Mouse (Mus musculus) hindbrain, embryonic 16.5 days (tissue): ENCODE measurements at regions not wholly inside any gene's neighbourhood (a gene's known extent, or its start where the extent isn't known, plus 50 kb on each side); places are given as distances from the start of the nearest gene placed in this dataset.

Experiments
- ATAC-seq: fragments of 200-750 bp; cut with Nextera tagmentation; 2 replicates; pipeline ENCODE4 v1.8.0; 2017; ENCODE audit warnings: moderate TSS enrichment, moderate library complexity
- H3K27ac ChIP-seq: fragments of 300-500 bp; sonication (generic); 2 replicates; pipeline ENCODE4 v1.5.1; 2014; ENCODE audit warnings: low read depth, mild to moderate bottlenecking, control low read depth, low read length, moderate library complexity
- H3K27me3 ChIP-seq: fragments of 300-500 bp; sonication (generic); replicated peaks from 2 replicates; pipeline ENCODE4 v1.6.1; 2014; ENCODE audit warnings: low read length; ENCODE audit not compliant: control insufficient read depth, insufficient read depth
- H3K36me3 ChIP-seq: fragments of 300-500 bp; sonication (generic); 2 replicates; pipeline ENCODE4 v1.6.1; 2014; ENCODE audit warnings: mild to moderate bottlenecking, low read length, moderate library complexity, mixed read lengths; ENCODE audit not compliant: control insufficient read depth, insufficient read depth
- H3K4me1 ChIP-seq: fragments of 300-500 bp; sonication (generic); 2 replicates; pipeline ENCODE4 v1.6.1; 2014; ENCODE audit warnings: low read depth, low read length; ENCODE audit not compliant: control insufficient read depth, insufficient read depth
- H3K4me2 ChIP-seq: fragments of 300-500 bp; sonication (generic); 2 replicates; pipeline ENCODE4 v1.6.1; 2014; ENCODE audit warnings: mild to moderate bottlenecking, low read length, control low read depth, moderate library complexity
- H3K4me3 ChIP-seq: fragments of 300-500 bp; sonication (generic); 2 replicates; pipeline ENCODE4 v1.5.1; 2014; ENCODE audit warnings: mild to moderate bottlenecking, low read length, control low read depth, moderate library complexity
- H3K9ac ChIP-seq: fragments of 300-500 bp; sonication (generic); 2 replicates; pipeline ENCODE4 v1.6.1; 2014; ENCODE audit warnings: low read depth, mild to moderate bottlenecking, control low read depth, low read length, moderate library complexity
- H3K9me3 ChIP-seq: fragments of 300-500 bp; sonication (generic); 2 replicates; pipeline ENCODE4 v1.6.1; 2014; ENCODE audit warnings: mild to moderate bottlenecking, low read length, moderate library complexity; ENCODE audit not compliant: control insufficient read depth
- WGBS: fragments of 180-500 bp; shearing (Covaris S2); extraction: QIAGEN DNeasy Blood & Tissue Kit; methylation state at CpG from one replicate; pipeline ENCODE4 v1.1.7; 2014; 5-methylcytosine and 5-hydroxymethylcytosine counted together

DNA sequence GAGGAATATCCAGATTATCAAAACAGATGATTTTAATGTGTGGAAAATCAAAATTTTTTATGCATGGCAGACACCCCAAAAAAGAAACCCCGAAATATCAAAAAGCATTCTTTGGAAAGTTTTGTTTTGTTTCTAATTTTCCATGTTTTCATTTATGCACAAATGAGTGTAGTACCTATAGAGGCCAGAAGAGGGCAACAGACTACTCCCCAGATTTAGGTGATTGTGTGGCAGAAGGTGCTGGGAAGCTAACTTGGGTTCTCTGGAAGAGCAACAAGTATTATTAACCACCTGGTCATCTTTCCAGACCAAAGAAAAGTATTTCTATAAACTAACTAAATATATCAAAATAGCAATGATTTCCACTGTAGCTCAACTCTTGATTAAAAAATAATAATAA, 137.2 kb downstream of the Cdc5l start:
- H3K36me3 ChIP-seq, result no peaks in the 10 kb centered on the region
- no peak for ATAC-seq
- H3K9ac ChIP-seq, result no peak overlapping the region
- no peak overlapping the region for H3K27ac ChIP-seq
- no peaks in the 10 kb centered on the region for H3K4me1 ChIP-seq
- no peaks in the 10 kb centered on the region for H3K27me3 ChIP-seq
- no peak overlapping the region for H3K4me3 ChIP-seq
- 86% methylated on average over 1 of the region's 1 CpGs for WGBS
- no peaks in the 10 kb centered on the region for H3K9me3 ChIP-seq
- H3K4me2 ChIP-seq, result no peak overlapping the region

DNA sequence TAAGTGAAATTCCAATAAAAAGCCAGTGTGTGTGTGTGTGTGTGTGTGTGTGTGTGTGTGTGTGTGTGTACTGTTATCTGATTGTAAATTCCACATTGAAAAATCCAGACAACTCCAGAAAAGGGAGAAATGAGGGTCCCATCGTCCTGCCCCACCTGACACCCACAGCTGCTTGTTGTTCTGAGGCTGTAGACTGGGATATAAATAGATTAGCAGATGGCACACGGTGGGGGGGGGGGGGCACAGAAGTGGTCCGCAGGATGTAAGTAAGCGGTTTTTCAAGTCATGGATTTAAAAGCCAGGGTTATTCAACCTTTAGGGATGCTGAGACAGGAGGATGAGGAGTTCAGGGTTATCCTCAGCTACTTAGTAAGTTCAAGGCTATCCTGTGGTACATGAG, 138.7 kb downstream of the Cdc5l start:
- no peak overlapping the region for H3K9ac ChIP-seq
- no peaks in the 10 kb centered on the region for H3K27me3 ChIP-seq
- no peak for ATAC-seq
- H3K9me3 ChIP-seq, result no peaks in the 10 kb centered on the region
- 60% methylated on average over 4 of the region's 4 CpGs for WGBS
- H3K4me2 ChIP-seq, result no peak overlapping the region
- no peak overlapping the region for H3K27ac ChIP-seq
- no peaks in the 10 kb centered on the region for H3K4me1 ChIP-seq
- H3K36me3 ChIP-seq, result no peaks in the 10 kb centered on the region
- no peak overlapping the region for H3K4me3 ChIP-seq

GRCm38 (mm10) chr17:45294256-45294865, 139.2 kb downstream of the Cdc5l start:
- Histone ChIP-seq H3K27ac (no peak overlapping the region), H3K9me3 (no peaks in the 10 kb centered on the region), H3K27me3 (no peaks in the 10 kb centered on the region), H3K36me3 (no peaks in the 10 kb centered on the region), H3K4me3 (no peak overlapping the region), H3K4me1 (no peaks in the 10 kb centered on the region), H3K9ac (no peak overlapping the region), H3K4me2 (no peak overlapping the region)
- 90% methylated on average over 11 of the region's 11 CpGs for WGBS
- ATAC-seq, result no peak

GRCm38 (mm10) chr17:45292883-45293282, 140.7 kb downstream of the Cdc5l start:
- 85% methylated on average over 7 of the region's 7 CpGs for WGBS
- no peak for ATAC-seq
- Histone ChIP-seq H3K4me3 (no peak overlapping the region), H3K36me3 (no peaks in the 10 kb centered on the region), H3K27ac (no peak overlapping the region), H3K9ac (no peak overlapping the region), H3K27me3 (no peaks in the 10 kb centered on the region), H3K4me2 (no peak overlapping the region), H3K9me3 (no peaks in the 10 kb centered on the region), H3K4me1 (no peaks in the 10 kb centered on the region)

GRCm38 (mm10) chr17:45291052-45291451, 142.5 kb downstream of the Cdc5l start:
- no peak overlapping the region for H3K4me2 ChIP-seq
- no peak overlapping the region for H3K4me3 ChIP-seq
- H3K9ac ChIP-seq, result no peak overlapping the region
- no peaks in the 10 kb centered on the region for H3K4me1 ChIP-seq
- H3K9me3 ChIP-seq, result no peaks in the 10 kb centered on the region
- H3K27me3 ChIP-seq, result no peaks in the 10 kb centered on the region
- ATAC-seq, result no peak
- WGBS, result 60% methylated on average over 5 of the region's 5 CpGs
- H3K27ac ChIP-seq, result no peak overlapping the region
- H3K36me3 ChIP-seq, result no peaks in the 10 kb centered on the region

GRCm38 (mm10) chr17:45285621-45286189, 147.8 kb downstream of the Cdc5l start:
- Histone ChIP-seq H3K27me3 (no peaks in the 10 kb centered on the region), H3K4me3 (no peak overlapping the region), H3K36me3 (no peaks in the 10 kb centered on the region), H3K27ac (no peak overlapping the region), H3K9me3 (no peaks in the 10 kb centered on the region), H3K4me1 (no peaks in the 10 kb centered on the region), H3K9ac (no peak overlapping the region), H3K4me2 (no peak overlapping the region)
- 96% methylated on average over 3 of the region's 3 CpGs for WGBS
- no peak for ATAC-seq

- Histone ChIP-seq H3K4me2 (no peak overlapping the region), H3K27me3 (no peaks in the 10 kb centered on the region), H3K4me1 (no peaks in the 10 kb centered on the region), H3K36me3 (no peaks in the 10 kb centered on the region), H3K4me3 (no peak overlapping the region), H3K9ac (no peak overlapping the region), H3K9me3 (no peaks in the 10 kb centered on the region), H3K27ac (no peak overlapping the region)
- WGBS, result 89% methylated on average over 1 of the region's 1 CpGs
- ATAC-seq, result no peak
These were observed 152.0 kb downstream of the Cdc5l start for GRCm38 (mm10) chr17:45281554-45281953.

DNA sequence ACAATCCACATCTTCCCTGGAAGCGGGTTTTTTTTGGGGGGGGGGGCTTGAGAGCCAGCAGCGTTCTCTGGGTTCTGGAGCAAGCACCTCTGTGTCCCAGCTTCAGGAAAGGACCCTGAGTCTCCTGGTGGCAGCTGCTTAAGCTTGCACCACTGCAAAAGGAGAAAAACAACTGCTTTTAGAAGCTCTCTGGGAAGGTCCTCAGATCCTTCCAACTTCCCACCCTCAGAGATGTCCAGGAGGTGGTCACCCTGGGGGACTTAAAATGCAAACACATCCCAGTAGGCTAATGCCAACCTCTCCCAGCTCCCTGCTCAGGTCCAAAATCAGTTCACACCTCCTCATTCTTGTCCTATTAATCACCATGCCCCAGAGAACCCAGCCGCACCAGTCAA, 153.7 kb downstream of the Cdc5l start:
- Histone ChIP-seq H3K4me3 (no peak overlapping the region), H3K9me3 (no peaks in the 10 kb centered on the region), H3K36me3 (no peaks in the 10 kb centered on the region), H3K4me1 (no peaks in the 10 kb centered on the region), H3K4me2 (no peak overlapping the region), H3K27me3 (no peaks in the 10 kb centered on the region), H3K9ac (no peak overlapping the region), H3K27ac (no peak overlapping the region)
- ATAC-seq, result no peak
- WGBS, result 40% methylated on average over 3 of the region's 3 CpGs

DNA sequence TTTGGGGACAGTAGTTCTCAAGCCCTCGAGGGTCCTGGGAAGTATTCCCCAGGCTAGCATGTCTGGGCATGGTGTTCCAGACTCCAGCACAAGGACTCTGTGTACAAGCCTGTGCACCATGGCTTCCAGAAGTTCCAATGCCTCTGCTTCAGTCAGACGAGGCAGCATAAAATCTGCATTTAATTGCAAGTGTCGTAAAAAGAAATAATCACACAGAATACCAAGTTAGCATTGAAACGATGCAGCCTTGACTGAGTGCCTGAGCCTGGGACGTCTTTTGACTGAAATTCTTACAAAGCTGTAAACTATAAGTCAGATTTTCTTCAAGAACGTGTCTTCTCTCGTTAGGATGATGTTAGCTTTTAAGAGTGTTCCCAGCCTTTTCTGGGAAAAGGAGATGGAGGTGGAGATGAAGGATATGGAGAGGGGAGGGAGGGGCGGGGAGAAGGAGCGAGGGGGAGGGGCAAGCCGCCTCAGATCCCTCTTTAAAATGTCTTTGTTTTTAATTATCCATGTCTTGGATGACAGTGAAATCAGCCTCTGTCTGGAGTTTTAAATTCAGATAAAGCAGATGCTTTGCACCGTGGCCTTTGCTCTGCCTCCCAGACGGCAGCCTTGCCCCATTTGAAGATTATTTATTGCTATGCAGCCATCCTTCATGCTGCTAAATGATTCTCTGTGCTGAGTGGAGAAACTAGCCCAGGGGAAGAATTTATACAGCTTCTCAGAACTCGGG, 154.3 kb downstream of the Cdc5l start:
- H3K27me3 ChIP-seq, result no peaks in the 10 kb centered on the region
- H3K27ac ChIP-seq, result no peak overlapping the region
- H3K9me3 ChIP-seq, result no peaks in the 10 kb centered on the region
- H3K36me3 ChIP-seq, result no peaks in the 10 kb centered on the region
- ATAC-seq, result 0 out of 2 replicates have a peak, but pooled peaks have one; percentile 37
- no peak overlapping the region for H3K4me2 ChIP-seq
- no peak overlapping the region for H3K4me3 ChIP-seq
- 33% methylated on average over 13 of the region's 13 CpGs for WGBS
- H3K4me1 ChIP-seq, result no peaks in the 10 kb centered on the region
- H3K9ac ChIP-seq, result no peak overlapping the region
